Mouse (Mus musculus): ENCODE measurements around the gene Bola1. TPM values are rescaled to one million over a fixed set of nuclear protein-coding genes. Genes with fewer than 3 reads are reported as not detected.
"Not testable (repeated sequence)": the region's sequence is repeated elsewhere in the genome, so short reads cannot be mapped to it uniquely, and the experiment has no call there.

The Bola1 gene
- total RNA-seq, 4 experiments from 2014 or later: 13.1 to 20.2 (median 15.3) TPM

GRCm38 (mm10) chr3:96226695-96227648 is 7.5 kb upstream of the Bola1 start:
- DNase-seq (ENCODE audit: low spot score in 2 of 2): no peak

- DNase-seq (ENCODE audit: low spot score in 2 of 2): no peak
Measured at GRCm38 (mm10) chr3:96225421-96225820, 5.9 kb upstream of the Bola1 start.

- DNase-seq (ENCODE audit: low spot score in 2 of 2): no peak
Measured at GRCm38 (mm10) chr3:96222774-96223173, 3.3 kb upstream of the Bola1 start.

GRCm38 (mm10) chr3:96221640-96222038 is 2.1 kb upstream of the Bola1 start:
- no peak for DNase-seq (ENCODE audit: low spot score in 2 of 2)

GRCm38 (mm10) chr3:96220765-96221639 is 1.5 kb upstream of the Bola1 start, which contains the start of the genes Hist2h2ac and Hist2h2be:
Gene Hist2h2ac (minus strand): TSS chr3:96220880.
Gene Hist2h2be (plus strand): TSS chr3:96221119.
- DNase-seq (ENCODE audit: low spot score in 2 of 2): peak; percentile 92

- not testable (repeated sequence) for DNase-seq (ENCODE audit: low spot score in 2 of 2)
Measured at GRCm38 (mm10) chr3:96220131-96220764, 739 bp upstream of the Bola1 start.

- no peak for DNase-seq (ENCODE audit: low spot score in 2 of 2)
Measured at GRCm38 (mm10) chr3:96219191-96219641, 293 bp downstream of the Bola1 start.

- DNase-seq (ENCODE audit: low spot score in 2 of 2): no peak
Measured at GRCm38 (mm10) chr3:96209242-96209641, 10.3 kb downstream of the Bola1 start.

GRCm38 (mm10) chr3:96207819-96208218 is 11.7 kb downstream of the Bola1 start:
- DNase-seq (ENCODE audit: low spot score in 2 of 2): no peak

GRCm38 (mm10) chr3:96199731-96200130 is 19.8 kb downstream of the Bola1 start:
- no peak for DNase-seq (ENCODE audit: low spot score in 2 of 2)

- DNase-seq (ENCODE audit: low spot score in 2 of 2): not testable (repeated sequence)
Measured at GRCm38 (mm10) chr3:96198601-96199251, 20.8 kb downstream of the Bola1 start.

GRCm38 (mm10) chr3:96198181-96198580 is 21.3 kb downstream of the Bola1 start:
- no peak for DNase-seq (ENCODE audit: low spot score in 2 of 2)

- DNase-seq (ENCODE audit: low spot score in 2 of 2): peak; percentile 91 to 95
Measured at GRCm38 (mm10) chr3:96197129-96197749, 22.3 kb downstream of the Bola1 start.

GRCm38 (mm10) chr3:96196437-96197128 is 22.9 kb downstream of the Bola1 start:
- DNase-seq (ENCODE audit: low spot score in 2 of 2): no peak

GRCm38 (mm10) chr3:96195616-96196313 is 23.7 kb downstream of the Bola1 start:
- no peak for DNase-seq (ENCODE audit: low spot score in 2 of 2)

GRCm38 (mm10) chr3:96194966-96195365 is 24.5 kb downstream of the Bola1 start:
- no peak for DNase-seq (ENCODE audit: low spot score in 2 of 2)

- no peak for DNase-seq (ENCODE audit: low spot score in 2 of 2)
Measured at GRCm38 (mm10) chr3:96192977-96193376, 26.5 kb downstream of the Bola1 start.

- no peak for DNase-seq (ENCODE audit: low spot score in 2 of 2)
Measured at GRCm38 (mm10) chr3:96182382-96182776, 37.1 kb downstream of the Bola1 start.
